Mouse (Mus musculus) limb, embryonic 11.5 days (tissue): ENCODE data around the gene Als2cl. TPM values are rescaled to one million over a fixed set of nuclear protein-coding genes. Genes with fewer than 3 reads are reported as not detected.

Source experiments
- ATAC-seq: fragments of 200-750 bp; cut with Nextera tagmentation; 2 replicates; pipeline ENCODE4 v1.8.0; 2017; ENCODE audit warnings: low read depth; ENCODE audit not compliant: insufficient number of reproducible peaks, low FRiP score, low TSS enrichment
- DNase-seq: peaks from one replicate; pipeline ENCODE4 v3.0.0-alpha.2; 2015; ENCODE audit warnings: low spot score
- H3K27ac ChIP-seq: fragments of 300-500 bp; sonication (generic); replicated peaks from 2 replicates; pipeline ENCODE4 v1.5.1; 2014; ENCODE audit warnings: low read depth, mild to moderate bottlenecking, low read length
- H3K27me3 ChIP-seq: fragments of 300-500 bp; sonication (generic); 2 replicates; pipeline ENCODE4 v1.6.1; 2014; ENCODE audit warnings: mild to moderate bottlenecking, low read length, mixed read lengths; ENCODE audit not compliant: control insufficient read depth, insufficient read depth
- H3K36me3 ChIP-seq: fragments of 300-500 bp; sonication (generic); 2 replicates; pipeline ENCODE4 v1.6.1; 2014; ENCODE audit warnings: mild to moderate bottlenecking, low read length, moderate library complexity, mixed read lengths; ENCODE audit not compliant: control insufficient read depth, insufficient read depth
- H3K4me1 ChIP-seq: fragments of 300-500 bp; sonication (generic); 2 replicates; pipeline ENCODE4 v1.6.1; 2014; ENCODE audit warnings: low read length, mixed read lengths; ENCODE audit not compliant: control insufficient read depth, insufficient read depth
- H3K4me2 ChIP-seq: fragments of 300-500 bp; sonication (generic); 2 replicates; pipeline ENCODE4 v1.6.1; 2014; ENCODE audit warnings: low read depth, mild to moderate bottlenecking, moderate library complexity; ENCODE audit not compliant: severe bottlenecking
- H3K4me3 ChIP-seq: fragments of 300-500 bp; sonication (generic); 2 replicates; pipeline ENCODE4 v1.5.1; 2014; ENCODE audit warnings: low read depth, low read length
- H3K9ac ChIP-seq: fragments of 300-500 bp; sonication (generic); 2 replicates; pipeline ENCODE4 v1.6.1; 2014; ENCODE audit warnings: mild to moderate bottlenecking, low read length
- H3K9me3 ChIP-seq: fragments of 300-500 bp; sonication (generic); 2 replicates; pipeline ENCODE4 v1.6.1; 2016; ENCODE audit warnings: low read length; ENCODE audit not compliant: control insufficient read depth
- WGBS: fragments of 180-500 bp; shearing (Covaris S2); extraction: QIAGEN DNeasy Blood & Tissue Kit; methylation state at CpG from one replicate; pipeline ENCODE4 v1.1.7; 2014; 5-methylcytosine and 5-hydroxymethylcytosine counted together
- polyA plus RNA-seq: library from polyadenylated mRNA; unstranded; fragments of >200 nt; fragmentation: Nextera tagmentation; extraction: Ambion mirVana; gene quantifications from 2 replicates; pipeline ENCODE4 v1.2.1, GENCODE M21; 2014

Als2cl gene
- polyA plus RNA-seq, 1 experiment from 2014 or later: 1.4 TPM

DNA sequence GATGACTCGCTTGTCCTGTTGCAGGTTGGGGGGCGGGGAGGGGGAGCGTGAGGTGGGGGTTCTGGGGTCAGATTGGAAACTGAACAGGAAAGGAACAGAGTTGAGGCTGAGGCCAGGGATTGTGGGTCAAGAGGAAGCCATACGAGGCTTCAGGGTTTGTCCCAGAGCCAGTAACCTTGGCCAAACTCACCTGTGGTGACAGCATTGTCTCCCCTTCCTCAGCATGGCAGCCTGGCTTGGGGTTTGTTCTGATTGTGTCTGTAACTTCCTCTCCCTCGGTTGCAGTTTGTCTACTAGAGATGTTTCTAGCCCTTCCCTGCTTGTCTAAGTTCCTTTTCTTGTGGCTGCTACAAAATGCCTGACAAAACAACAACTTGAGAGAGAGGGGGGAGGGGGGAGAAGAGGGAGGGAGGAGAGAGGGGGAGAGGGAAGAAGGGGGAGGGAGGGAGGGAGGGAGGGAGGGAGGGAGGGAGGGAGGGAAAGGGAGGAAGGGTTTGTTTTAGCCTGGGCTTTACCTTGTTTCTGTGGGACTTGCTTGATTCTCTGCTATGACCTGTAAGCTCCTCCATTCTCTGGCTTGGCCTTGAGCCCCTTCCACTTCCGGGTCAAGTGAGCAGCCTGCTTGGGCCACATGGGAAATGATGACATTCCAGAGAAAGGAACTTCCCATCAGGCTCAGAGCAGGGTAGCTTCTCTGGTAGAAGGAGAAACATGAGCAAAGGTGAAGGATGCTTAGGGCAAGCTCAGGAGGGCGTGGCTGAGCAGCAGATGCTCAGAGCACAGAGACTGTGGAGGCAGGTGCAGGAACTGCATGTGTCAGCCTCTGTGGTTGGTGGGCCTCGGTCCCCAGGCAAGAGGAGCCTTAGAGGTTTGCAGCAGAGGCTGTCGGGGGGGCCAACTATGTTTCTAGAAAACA, 8.0 kb downstream of the Als2cl start:
- Histone ChIP-seq H3K9me3 (no peaks in the 10 kb centered on the region), H3K4me1 (peaks cover 6% of the 10 kb centered on the region), H3K4me3 (no peak overlapping the region), H3K4me2 (no peak overlapping the region), H3K27ac (no peak overlapping the region), H3K36me3 (no peaks in the 10 kb centered on the region), H3K27me3 (no peaks in the 10 kb centered on the region), H3K9ac (no peak overlapping the region)
- 66% methylated on average over 9 of the region's 9 CpGs for WGBS
- no peak for ATAC-seq
- no peak for DNase-seq

DNA sequence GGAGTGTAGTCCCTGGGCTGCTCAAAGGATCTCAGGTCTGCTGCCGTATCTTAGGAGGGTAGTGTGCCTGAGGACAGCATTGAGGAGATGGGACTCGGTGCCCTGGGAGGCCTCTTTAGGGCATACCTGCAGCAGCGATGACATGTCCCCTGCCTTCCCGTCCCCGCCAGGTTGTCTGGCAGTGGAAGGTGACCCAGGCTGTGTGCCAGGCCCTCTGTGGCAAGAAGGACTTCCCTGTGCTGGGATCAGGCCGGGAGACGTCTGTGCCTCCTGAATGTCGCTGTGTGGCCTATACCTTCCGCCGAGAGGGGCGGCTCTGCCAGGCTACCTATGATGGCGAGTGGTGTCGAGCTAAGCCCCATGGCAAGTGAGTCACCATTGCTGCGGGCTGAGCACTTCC, 9.3 kb downstream of the Als2cl start:
- WGBS: 91% methylated on average over 14 of the region's 14 CpGs
- peaks cover 6% of the 10 kb centered on the region for H3K4me1 ChIP-seq
- no peak overlapping the region for H3K4me3 ChIP-seq
- ATAC-seq: no peak
- H3K36me3 ChIP-seq: no peaks in the 10 kb centered on the region
- H3K27me3 ChIP-seq: no peaks in the 10 kb centered on the region
- no peaks in the 10 kb centered on the region for H3K9me3 ChIP-seq
- H3K4me2 ChIP-seq: no peak overlapping the region
- no peak overlapping the region for H3K9ac ChIP-seq
- H3K27ac ChIP-seq: no peak overlapping the region
- no peak for DNase-seq

DNA sequence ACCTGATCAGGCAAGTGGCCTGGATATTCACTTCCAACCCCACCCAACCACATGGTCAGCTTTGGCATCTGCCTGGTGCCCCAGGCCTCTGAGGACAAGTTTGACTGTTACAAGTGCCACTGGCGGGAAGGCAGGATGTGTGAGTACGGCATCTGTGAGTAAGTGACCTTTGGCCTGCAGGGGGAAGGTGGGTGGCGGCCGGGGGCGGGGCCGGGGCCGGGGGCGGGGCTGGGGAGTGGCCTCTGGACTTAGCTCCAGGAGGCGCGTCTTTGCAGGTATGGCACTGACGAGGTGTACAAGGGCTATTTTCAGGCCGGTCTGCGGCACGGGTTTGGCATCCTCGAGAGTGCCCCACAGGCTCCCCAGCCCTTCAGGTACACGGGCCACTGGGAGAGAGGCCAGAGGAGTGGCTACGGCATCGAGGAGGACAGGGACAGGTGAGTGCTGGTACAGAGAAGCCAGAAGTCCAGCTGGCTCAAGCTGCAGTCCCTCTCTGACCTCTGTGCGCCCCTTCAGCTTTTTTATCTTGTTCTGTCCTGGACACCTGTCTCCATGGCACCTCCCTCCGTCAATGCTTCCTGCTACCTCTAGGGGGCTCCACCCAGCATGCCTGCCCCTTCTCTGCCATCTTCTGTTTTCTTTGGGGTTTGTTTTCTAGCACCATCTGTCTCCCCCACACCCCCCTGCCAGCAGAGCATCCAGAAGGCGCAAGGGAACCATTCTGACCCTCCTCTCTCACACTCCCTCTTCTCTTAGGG, 10.5 kb downstream of the Als2cl start:
- WGBS: 11% methylated on average over 20 of the region's 21 CpGs
- DNase-seq (peak; percentile 47), ATAC-seq (no peak)
- Histone ChIP-seq H3K4me1 (peaks cover 6% of the 10 kb centered on the region), H3K4me2 (peak overlapping the region; percentile 16; the same call in 1 of the 2 replicates), H3K9ac (no peak overlapping the region), H3K27ac (no peak overlapping the region), H3K27me3 (no peaks in the 10 kb centered on the region), H3K36me3 (no peaks in the 10 kb centered on the region), H3K4me3 (no peak overlapping the region), H3K9me3 (no peaks in the 10 kb centered on the region)

DNA sequence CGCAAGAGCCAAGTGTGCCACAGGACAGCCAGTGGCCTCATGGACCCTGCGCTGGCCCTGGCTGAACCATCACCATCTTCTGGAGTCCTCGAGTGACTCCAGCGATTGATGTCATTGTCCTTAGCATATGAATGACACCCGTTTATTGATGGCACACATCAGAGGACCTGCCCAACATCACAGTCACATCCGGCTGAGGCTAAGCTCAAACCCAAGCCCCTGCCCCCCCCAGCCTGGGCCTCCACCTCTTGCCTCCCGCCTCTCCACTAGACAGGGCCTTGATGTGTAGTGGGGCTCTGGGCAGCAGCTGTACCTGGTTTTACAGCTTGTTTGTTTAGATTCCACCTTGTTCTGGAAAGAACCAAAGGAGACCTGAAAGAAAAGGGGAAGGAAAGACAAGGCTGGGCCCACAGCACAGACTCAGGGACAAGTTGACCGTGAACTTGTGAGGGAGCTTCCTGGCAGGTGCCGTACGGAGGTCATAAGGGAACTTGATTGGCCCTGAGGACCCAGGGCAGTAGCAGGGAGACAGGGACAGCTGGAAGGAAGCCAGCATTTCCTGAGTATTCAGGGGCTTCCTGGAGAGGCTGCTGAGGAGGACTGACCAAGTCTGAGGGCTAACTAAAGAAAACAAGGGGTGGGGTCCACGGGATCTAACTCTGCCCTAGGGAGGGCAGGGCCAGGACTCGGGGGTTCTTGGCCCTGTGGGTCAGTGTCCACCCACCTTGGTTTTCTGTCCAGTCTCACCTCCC, 11.6 kb downstream of the Als2cl start:
- Histone ChIP-seq H3K4me2 (no peak overlapping the region), H3K9me3 (no peaks in the 10 kb centered on the region), H3K9ac (no peak overlapping the region), H3K36me3 (no peaks in the 10 kb centered on the region), H3K27ac (no peak overlapping the region), H3K4me1 (peaks cover 11% of the 10 kb centered on the region), H3K27me3 (no peaks in the 10 kb centered on the region), H3K4me3 (no peak overlapping the region)
- WGBS: 82% methylated on average over 12 of the region's 12 CpGs
- ATAC-seq (no peak), DNase-seq (no peak)

DNA sequence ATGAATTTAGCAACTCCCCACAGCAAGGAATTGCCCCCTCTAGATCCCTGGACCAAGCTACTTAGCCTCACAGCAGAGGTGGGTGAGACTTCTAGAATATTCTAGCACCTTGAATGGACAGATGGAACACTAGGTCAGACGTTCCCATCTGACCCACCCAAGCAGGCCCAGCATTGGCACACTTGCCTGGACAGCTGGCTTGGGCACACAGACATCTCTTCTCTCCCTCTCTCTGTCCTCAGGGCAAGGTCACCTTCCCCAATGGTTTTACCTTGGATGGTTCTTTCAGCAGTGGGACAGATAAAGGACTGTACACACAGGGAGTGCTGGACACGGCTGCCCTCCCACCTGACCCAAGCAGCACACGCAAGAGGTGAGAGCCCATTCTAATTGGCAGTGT, 12.9 kb downstream of the Als2cl start:
- H3K4me3 ChIP-seq: no peak overlapping the region
- ATAC-seq (no peak), DNase-seq (no peak)
- no peaks in the 10 kb centered on the region for H3K36me3 ChIP-seq
- no peaks in the 10 kb centered on the region for H3K9me3 ChIP-seq
- 91% methylated on average over 3 of the region's 3 CpGs for WGBS
- H3K4me2 ChIP-seq: no peak overlapping the region
- peaks cover 11% of the 10 kb centered on the region for H3K4me1 ChIP-seq
- no peak overlapping the region for H3K27ac ChIP-seq
- no peaks in the 10 kb centered on the region for H3K27me3 ChIP-seq
- no peak overlapping the region for H3K9ac ChIP-seq

DNA sequence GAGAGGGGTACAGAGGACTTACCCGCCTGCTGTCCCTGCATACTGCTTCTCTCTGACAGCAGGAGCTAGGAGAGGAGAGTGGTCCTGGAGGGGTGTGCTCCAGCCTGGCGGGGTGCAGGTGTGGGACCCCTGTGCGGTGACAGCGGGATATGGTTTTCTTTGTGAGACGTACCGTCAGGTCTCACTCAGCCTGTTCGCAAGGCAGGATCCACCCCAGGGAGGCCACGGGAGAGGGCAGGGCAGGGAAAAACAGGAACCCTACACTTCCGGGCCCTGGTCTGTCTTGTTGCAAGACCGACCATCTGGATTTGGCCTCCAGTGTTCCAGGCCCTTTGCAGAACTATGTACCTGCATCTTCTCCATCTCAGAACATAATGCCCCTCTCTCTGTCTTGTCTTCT, 13.8 kb downstream of the Als2cl start:
- Histone ChIP-seq H3K27me3 (no peaks in the 10 kb centered on the region), H3K36me3 (peaks cover 2% of the 10 kb centered on the region; the same call in 1 of the 2 replicates), H3K4me1 (peaks cover 11% of the 10 kb centered on the region), H3K9me3 (no peaks in the 10 kb centered on the region), H3K27ac (no peak overlapping the region), H3K4me3 (no peak overlapping the region), H3K9ac (no peak overlapping the region), H3K4me2 (no peak overlapping the region)
- 64% methylated on average over 10 of the region's 10 CpGs for WGBS
- ATAC-seq (no peak), DNase-seq (no peak)

DNA sequence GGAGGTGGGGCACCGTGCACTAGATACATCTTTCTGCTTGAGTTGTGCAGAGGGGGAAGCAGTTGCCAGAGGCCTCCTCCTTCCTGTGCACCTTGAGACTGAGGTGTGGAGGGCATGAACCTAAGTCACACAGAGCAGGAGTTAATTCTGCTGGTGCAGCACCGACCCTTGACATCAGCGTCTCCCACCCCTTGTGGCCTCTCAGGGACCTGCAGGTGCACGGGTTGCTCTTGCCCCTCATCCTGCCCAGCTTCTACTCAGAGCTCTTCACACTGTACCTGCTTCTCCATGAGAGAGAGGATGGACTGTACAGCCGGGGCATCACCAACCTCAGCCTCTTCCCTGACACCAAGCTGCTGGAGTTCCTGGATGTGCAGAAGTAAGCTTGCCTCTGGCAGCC, 15.8 kb downstream of the Als2cl start:
- Histone ChIP-seq H3K9me3 (no peaks in the 10 kb centered on the region), H3K9ac (no peak overlapping the region), H3K4me3 (no peak overlapping the region), H3K27ac (no peak overlapping the region), H3K4me2 (no peak overlapping the region), H3K36me3 (peaks cover 2% of the 10 kb centered on the region; the same call in 1 of the 2 replicates), H3K27me3 (no peaks in the 10 kb centered on the region), H3K4me1 (peaks cover 5% of the 10 kb centered on the region; the same call in 1 of the 2 replicates)
- ATAC-seq: no peak; the same call in 1 of the 2 replicates
- 57% methylated on average over 5 of the region's 5 CpGs for WGBS
- DNase-seq: no peak

DNA sequence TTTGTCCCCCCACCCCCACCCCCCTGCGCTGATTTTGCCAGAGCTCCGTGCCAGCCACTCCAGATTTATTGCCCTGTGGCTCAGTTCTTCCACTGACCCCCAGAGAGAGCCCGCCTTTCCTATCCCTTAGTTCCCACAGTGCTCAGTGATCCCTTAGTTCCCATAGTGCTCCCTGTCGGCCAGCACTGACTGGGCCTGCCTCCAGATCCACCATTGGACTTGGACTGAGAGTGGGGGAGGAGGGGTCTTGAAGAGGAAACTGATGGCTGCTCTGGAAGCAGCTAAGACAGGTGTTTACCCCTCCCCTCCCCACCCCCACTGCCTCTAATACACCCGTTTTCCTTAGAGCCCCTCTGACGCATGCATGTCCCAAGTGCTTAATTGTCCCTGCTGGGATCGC, 16.3 kb downstream of the Als2cl start:
- ATAC-seq: peak; percentile 5; the same call in 1 of the 2 replicates
- H3K27me3 ChIP-seq: no peaks in the 10 kb centered on the region
- no peak for DNase-seq
- peaks cover 2% of the 10 kb centered on the region; the same call in 1 of the 2 replicates for H3K36me3 ChIP-seq
- H3K4me2 ChIP-seq: peak overlapping the region; percentile 30
- no peak overlapping the region for H3K9ac ChIP-seq
- peaks cover 5% of the 10 kb centered on the region; the same call in 1 of the 2 replicates for H3K4me1 ChIP-seq
- no peak overlapping the region for H3K27ac ChIP-seq
- WGBS: 9% methylated on average over 7 of the region's 7 CpGs
- no peaks in the 10 kb centered on the region for H3K9me3 ChIP-seq
- H3K4me3 ChIP-seq: no peak overlapping the region
